Mouse (Mus musculus) thymus, adult 2 months (tissue): Measurements from ENCODE around the gene Tep1. TPM values are rescaled to one million over a fixed set of nuclear protein-coding genes. Genes with fewer than 3 reads are reported as not detected.

Source experiments
- DNase-seq: peaks from one replicate; pipeline ENCODE4 v3.0.0; 2021
- H3K27ac ChIP-seq: fragments of 200-500 bp; 2 replicates; pipeline ENCODE4 v1.5.1; 2012; ENCODE audit warnings: low read length, control low read depth; ENCODE audit not compliant: control insufficient read depth, insufficient read depth
- H3K27me3 ChIP-seq: fragments of 200-500 bp; 2 replicates; pipeline ENCODE4 v1.6.1; 2012; ENCODE audit warnings: mild to moderate bottlenecking, low read length, moderate library complexity, mixed read lengths; ENCODE audit not compliant: control insufficient read depth, insufficient read depth
- H3K36me3 ChIP-seq: fragments of 200-500 bp; 2 replicates; pipeline ENCODE4 v1.6.1; 2012; ENCODE audit warnings: mild to moderate bottlenecking, low read length, moderate library complexity; ENCODE audit not compliant: control insufficient read depth, insufficient read depth
- H3K4me1 ChIP-seq: fragments of 200-500 bp; replicated peaks from 2 replicates; pipeline ENCODE4 v1.6.1; 2012; ENCODE audit warnings: low read length; ENCODE audit not compliant: control insufficient read depth, insufficient read depth
- H3K4me3 ChIP-seq: fragments of 200-500 bp; 2 replicates; pipeline ENCODE4 v1.5.1; 2012; ENCODE audit warnings: mild to moderate bottlenecking, low read length, control low read depth, moderate library complexity; ENCODE audit not compliant: control insufficient read depth, insufficient read depth
- CTCF ChIP-seq: fragments of 200-500 bp; IDR thresholded peaks from 2 replicates; pipeline ENCODE4 v1.5.1; 2012; ENCODE audit warnings: mild to moderate bottlenecking, control low read depth, low read length, moderate library complexity, borderline replicate concordance; ENCODE audit not compliant: control insufficient read depth, poor library complexity, insufficient read depth; ENCODE audit errors: extremely low read depth
- POLR2A ChIP-seq: fragments of 200-500 bp; IDR thresholded peaks from 2 replicates; pipeline ENCODE4 v1.6.1; 2012; ENCODE audit warnings: mild to moderate bottlenecking, low read length, control low read depth, moderate library complexity; ENCODE audit not compliant: control insufficient read depth, poor library complexity, insufficient read depth; ENCODE audit errors: extremely low read depth
- WGBS: fragments of 180-500 bp; shearing (Covaris S2); methylation state at CpG from one replicate; pipeline ENCODE4 v1.1.7; 2018; 5-methylcytosine and 5-hydroxymethylcytosine counted together
- polyA plus RNA-seq: library from polyadenylated mRNA; depleted of rRNA; stranded (reverse); fragments of >200 nt; gene quantifications from 2 replicates; pipeline ENCODE4 v1.2.3, GENCODE M21; 2012

The Tep1 gene
- polyA plus RNA-seq, 1 experiment: 32.2 TPM

DNA sequence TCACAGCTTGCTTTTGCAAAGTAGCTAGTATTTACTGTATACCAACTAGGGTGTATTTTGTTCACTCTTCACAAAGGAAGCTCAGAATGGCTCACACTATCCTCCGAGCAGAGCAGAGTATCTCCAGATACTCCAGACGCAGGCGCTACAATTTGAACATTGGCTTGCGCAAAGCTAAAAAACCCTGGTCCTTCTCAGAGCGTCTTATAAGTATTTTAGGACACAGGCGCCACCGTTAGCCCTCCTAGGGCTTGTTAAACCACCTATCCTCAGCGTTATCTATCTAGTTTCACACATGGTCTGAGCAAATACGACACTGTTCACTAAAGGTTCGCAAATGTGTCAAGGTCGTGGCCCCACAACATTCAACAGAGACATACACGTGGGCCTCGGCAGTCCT, 65.7 kb downstream of the Tep1 start:
- no peak overlapping the region for H3K27ac ChIP-seq
- H3K27me3 ChIP-seq: no peaks in the 10 kb centered on the region
- DNase-seq: no peak
- 94% methylated on average over 13 of the region's 13 CpGs for WGBS
- H3K4me1 ChIP-seq: peaks cover 4% of the 10 kb centered on the region
- no peaks in the 10 kb centered on the region for H3K36me3 ChIP-seq
- H3K4me3 ChIP-seq: no peak overlapping the region
- TF ChIP-seq CTCF: no peak
- no peak for TF ChIP-seq POLR2A

DNA sequence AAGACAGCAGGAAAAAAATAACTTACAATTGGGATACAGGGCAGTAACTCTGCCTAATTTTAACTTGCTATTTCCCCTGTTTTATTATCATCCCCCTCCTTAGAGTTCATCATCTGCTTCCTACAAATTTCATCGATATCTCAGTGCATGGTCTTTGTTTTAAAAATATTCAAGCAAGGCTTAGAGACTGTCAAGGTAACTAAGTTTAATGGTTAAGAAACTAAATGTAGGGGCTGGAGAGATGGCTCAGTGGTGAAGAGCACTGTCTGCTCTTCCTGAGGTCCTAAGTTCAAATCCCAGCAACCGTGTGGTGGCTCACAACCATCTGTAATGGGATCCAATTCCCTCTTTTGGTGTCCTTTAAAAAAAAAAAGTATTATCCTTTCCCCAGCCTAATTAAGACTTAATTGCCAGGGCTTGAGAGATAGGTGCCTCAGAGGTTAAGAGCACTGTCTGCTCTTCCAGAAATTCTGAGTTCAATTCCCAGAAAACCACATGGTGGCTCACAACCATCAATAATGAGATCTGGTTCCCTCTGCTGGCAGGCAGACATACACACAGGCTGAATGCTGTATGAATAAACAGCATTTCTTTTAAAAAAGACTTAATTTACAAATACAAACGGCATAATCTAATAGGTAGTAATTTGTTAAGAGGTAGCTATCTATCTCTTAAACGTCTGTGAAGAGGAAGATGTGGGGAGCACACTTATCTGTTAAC, 67.4 kb downstream of the Tep1 start:
- no peaks in the 10 kb centered on the region for H3K27me3 ChIP-seq
- no peaks in the 10 kb centered on the region; the same call in 1 of the 2 replicates for H3K4me1 ChIP-seq
- no peak for DNase-seq
- no peak overlapping the region for H3K4me3 ChIP-seq
- WGBS: 62% methylated on average over 4 of the region's 4 CpGs
- no peak overlapping the region for H3K27ac ChIP-seq
- TF ChIP-seq CTCF: no peak
- TF ChIP-seq POLR2A: no peak
- H3K36me3 ChIP-seq: no peaks in the 10 kb centered on the region

DNA sequence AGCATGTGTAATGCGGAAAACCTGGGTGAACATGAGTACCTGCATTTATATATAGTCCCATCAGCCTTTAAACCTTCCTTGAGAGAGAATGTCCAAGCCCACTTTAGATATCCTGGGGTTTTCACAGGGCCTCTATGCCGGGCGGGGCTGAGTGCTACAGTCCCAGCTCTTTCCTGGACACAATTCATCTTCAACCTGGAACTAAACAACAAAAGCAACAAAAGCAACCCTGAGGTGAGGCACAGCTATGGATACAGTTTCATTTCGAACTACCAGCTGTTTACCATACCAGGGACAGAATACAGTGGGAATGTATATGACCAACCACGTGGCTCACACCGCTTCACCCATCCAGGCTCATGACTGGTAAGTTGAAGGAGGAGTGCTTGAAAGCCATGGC, 67.9 kb downstream of the Tep1 start:
- no peak for DNase-seq
- Histone ChIP-seq H3K27me3 (no peaks in the 10 kb centered on the region), H3K27ac (no peak overlapping the region), H3K4me3 (no peak overlapping the region), H3K4me1 (no peaks in the 10 kb centered on the region; the same call in 1 of the 2 replicates), H3K36me3 (no peaks in the 10 kb centered on the region)
- WGBS: 92% methylated on average over 6 of the region's 6 CpGs
- TF ChIP-seq CTCF (no peak), POLR2A (no peak)

DNA sequence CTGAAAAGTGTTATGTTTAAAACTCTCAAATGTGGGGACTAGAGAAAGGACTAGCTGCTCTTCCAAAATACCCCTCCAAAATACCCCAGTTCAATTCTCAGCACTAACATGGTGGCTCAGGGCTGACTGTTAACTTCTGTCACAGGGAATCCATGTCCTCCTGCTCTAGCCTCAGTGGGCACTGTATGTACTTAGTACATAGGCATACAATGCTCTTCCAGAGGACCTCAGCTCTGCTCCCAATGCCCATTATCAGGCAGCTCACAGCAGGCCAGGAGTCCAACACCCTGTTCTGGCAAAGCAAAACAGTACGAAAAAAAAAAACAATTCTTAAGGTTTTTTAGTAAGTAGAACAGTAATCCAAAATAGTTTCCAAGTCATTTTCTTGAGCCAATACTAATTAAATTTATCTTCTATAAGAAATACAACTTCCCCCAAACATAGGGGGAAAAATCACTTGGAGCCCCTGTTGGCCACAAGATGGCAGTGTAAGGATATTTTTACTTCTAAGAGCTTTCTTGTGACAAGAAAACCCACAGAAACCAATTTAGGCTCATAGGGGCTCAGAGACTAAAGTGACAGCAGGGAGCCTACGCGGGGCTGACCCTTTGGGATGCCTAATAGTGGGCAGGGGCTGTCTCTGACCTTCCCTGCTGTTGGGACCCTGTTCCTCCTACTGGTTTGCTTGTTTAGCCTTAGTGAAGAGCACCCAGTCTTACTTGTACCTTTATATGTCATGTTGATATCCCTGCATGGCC, 70.7 kb downstream of the Tep1 start:
- H3K27me3 ChIP-seq: no peaks in the 10 kb centered on the region
- 15% methylated on average over 3 of the region's 3 CpGs for WGBS
- H3K4me1 ChIP-seq: no peaks in the 10 kb centered on the region; the same call in 1 of the 2 replicates
- H3K4me3 ChIP-seq: no peak overlapping the region
- TF ChIP-seq CTCF (no peak), POLR2A (no peak)
- no peak overlapping the region for H3K27ac ChIP-seq
- no peaks in the 10 kb centered on the region for H3K36me3 ChIP-seq
- peak; percentile 29 for DNase-seq

DNA sequence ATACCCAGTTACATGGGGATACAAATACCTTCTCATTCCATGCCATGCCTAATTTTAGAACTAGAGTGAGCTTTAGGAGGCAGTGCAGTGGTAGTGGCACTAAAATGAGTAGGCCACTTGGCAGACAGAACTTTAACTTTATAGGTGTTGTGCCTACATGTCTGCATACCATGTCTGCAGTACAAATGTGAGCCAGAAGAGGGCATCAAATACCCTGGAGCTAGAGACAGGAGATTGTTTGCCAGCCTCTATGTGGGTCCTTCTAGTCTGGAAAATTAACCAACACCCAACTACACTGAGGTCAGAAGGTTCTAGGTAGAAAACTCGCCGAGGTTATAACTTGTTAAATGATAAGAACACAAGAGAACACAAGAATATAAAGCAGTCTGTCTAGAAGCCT, 71.8 kb downstream of the Tep1 start:
- no peaks in the 10 kb centered on the region; the same call in 1 of the 2 replicates for H3K4me1 ChIP-seq
- no peak overlapping the region for H3K4me3 ChIP-seq
- H3K27ac ChIP-seq: no peak overlapping the region
- DNase-seq: peak; percentile 37
- WGBS: 91% methylated on average over 2 of the region's 2 CpGs
- TF ChIP-seq CTCF (no peak), POLR2A (no peak)
- H3K27me3 ChIP-seq: no peaks in the 10 kb centered on the region
- no peaks in the 10 kb centered on the region for H3K36me3 ChIP-seq

DNA sequence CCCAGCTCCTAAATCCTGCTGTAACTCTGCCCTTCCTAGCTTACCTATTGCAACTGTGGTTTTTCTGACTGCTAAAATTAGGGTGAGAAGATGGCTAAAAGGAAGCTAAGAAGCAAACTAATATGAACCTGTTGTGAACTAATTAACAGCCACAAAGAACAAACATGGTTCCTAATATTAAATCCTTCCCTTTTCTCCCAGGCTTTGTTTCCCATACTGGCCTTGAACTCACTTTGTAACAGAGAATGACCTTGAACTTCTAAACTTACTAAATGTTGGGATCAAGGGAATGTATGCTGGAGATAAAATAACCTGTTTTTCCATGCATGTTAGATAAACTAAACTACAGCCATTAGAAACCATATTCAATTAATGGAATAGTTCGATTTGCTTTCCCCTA, 73.9 kb downstream of the Tep1 start:
- H3K4me1 ChIP-seq: no peaks in the 10 kb centered on the region; the same call in 1 of the 2 replicates
- H3K27ac ChIP-seq: no peak overlapping the region
- DNase-seq: no peak
- TF ChIP-seq CTCF (no peak), POLR2A (no peak)
- no peaks in the 10 kb centered on the region for H3K36me3 ChIP-seq
- H3K4me3 ChIP-seq: no peak overlapping the region
- WGBS: 92% methylated on average over 1 of the region's 1 CpGs
- H3K27me3 ChIP-seq: no peaks in the 10 kb centered on the region

DNA sequence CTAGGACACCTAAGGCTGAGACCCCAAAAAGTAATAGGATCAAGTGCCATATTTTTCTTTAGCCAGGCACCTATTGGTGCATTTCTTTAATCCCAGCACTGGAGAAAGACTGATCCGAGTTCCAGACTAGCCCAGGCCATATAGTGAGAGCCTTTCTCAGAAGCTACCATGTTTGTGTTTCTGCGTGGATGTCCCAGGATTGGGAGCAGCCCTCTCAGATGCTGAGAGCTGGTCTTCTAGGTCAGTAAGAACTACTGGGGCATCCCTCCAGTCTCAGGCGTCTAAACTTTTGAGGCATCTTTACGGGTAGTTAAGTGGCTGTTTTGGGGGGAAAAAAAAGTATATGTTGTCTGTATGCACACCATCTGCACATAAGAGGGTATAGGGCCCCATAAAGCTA, 74.4 kb downstream of the Tep1 start:
- Histone ChIP-seq H3K27me3 (no peaks in the 10 kb centered on the region), H3K4me3 (no peak overlapping the region), H3K27ac (no peak overlapping the region), H3K36me3 (no peaks in the 10 kb centered on the region), H3K4me1 (no peaks in the 10 kb centered on the region; the same call in 1 of the 2 replicates)
- DNase-seq: no peak
- WGBS: 95% methylated on average over 4 of the region's 4 CpGs
- no peak for TF ChIP-seq POLR2A
- no peak for TF ChIP-seq CTCF
